Mouse (Mus musculus) heart, adult 18-20 months (tissue): ENCODE results near the gene BC016579. TPM values are rescaled to one million over a fixed set of nuclear protein-coding genes. Genes with fewer than 3 reads are reported as not detected.

Experiments
- total RNA-seq, 2 experiments: library from RNA; stranded (reverse); gene quantifications; 2 replicates each; pipeline ENCODE4 v1.2.3; 2021

The BC016579 gene
- total RNA-seq, 2 experiments from 2014 or later = not detected

Other genes starting within 250 kb of the BC016579 start
- gene Cd200, start 245.0 kb downstream of the BC016579 start, total RNA-seq = 10 to 100 TPM; 53.2 to 57.0 TPM
- gene Gm609, start 161.1 kb downstream of the BC016579 start, total RNA-seq = not detected
- gene Gm17783, start 122.0 kb downstream of the BC016579 start, total RNA-seq = not detected
- not detected for gene Slc9c1, start 118.8 kb downstream of the BC016579 start, total RNA-seq
- under 1 TPM; 0.10 to 0.18 TPM for gene Gcsam, start 43.7 kb downstream of the BC016579 start, total RNA-seq
- not detected for gene Tmprss7, start 39.6 kb upstream of the BC016579 start, total RNA-seq
- under 1 TPM; 0.39 to 0.57 TPM for gene Tagln3, start 70.5 kb upstream of the BC016579 start, total RNA-seq
- gene Abhd10, start 88.9 kb upstream of the BC016579 start, total RNA-seq = 10 to 100 TPM; 17.9 to 18.8 TPM